Mouse (Mus musculus) cerebellum, adult 2 months (tissue): ENCODE measurements around the gene Cdiptos.

Source experiments
- CTCF ChIP-seq: fragments of 200-500 bp; IDR thresholded peaks from 2 replicates; pipeline ENCODE4 v1.5.1; 2011; ENCODE audit warnings: low read depth, mild to moderate bottlenecking, control low read depth, low read length, moderate library complexity, borderline replicate concordance; ENCODE audit not compliant: insufficient read depth
- POLR2A ChIP-seq: fragments of 200-500 bp; IDR thresholded peaks from 2 replicates; pipeline ENCODE4 v1.6.1; 2011; ENCODE audit warnings: low read length, control low read depth, borderline replicate concordance; ENCODE audit not compliant: insufficient read depth

- 0 out of 2 replicates have a peak, but pooled peaks have one; percentile 28 for TF ChIP-seq POLR2A
- no peak for TF ChIP-seq CTCF
Measured at GRCm38 (mm10) chr7:127008239-127009019, 32.5 kb upstream of the Cdiptos start.
